Mouse (Mus musculus) lung, adult 2 months (tissue): ENCODE results near the gene Prdm16. TPM values are rescaled to one million over a fixed set of nuclear protein-coding genes. Genes with fewer than 3 reads are reported as not detected.

ENCODE experiments used
- DNase-seq: peaks from one replicate; pipeline ENCODE4 v3.0.0; 2022
- H3K4me1 ChIP-seq: fragments of 200-500 bp; 2 replicates; pipeline ENCODE4 v1.6.1; 2011; ENCODE audit warnings: low read length; ENCODE audit not compliant: control insufficient read depth, insufficient read depth
- H3K4me3 ChIP-seq: fragments of 200-500 bp; replicated peaks from 2 replicates; pipeline ENCODE3; 2011; ENCODE audit warnings: low read depth, mild to moderate bottlenecking, control low read depth, low read length; ENCODE audit errors: extremely low read depth
- CTCF ChIP-seq: fragments of 200-500 bp; IDR thresholded peaks from 2 replicates; pipeline ENCODE4 v1.5.1; 2011; ENCODE audit warnings: mild to moderate bottlenecking, low read length, control low read depth; ENCODE audit not compliant: insufficient read depth
- POLR2A ChIP-seq: fragments of 200-500 bp; IDR thresholded peaks from 2 replicates; pipeline ENCODE4 v1.6.1; 2011; ENCODE audit warnings: low read depth, mild to moderate bottlenecking, control low read depth, low read length, borderline replicate concordance; ENCODE audit errors: extremely low read depth
- WGBS: fragments of 180-500 bp; shearing (Covaris S2); methylation state at CpG from one replicate; pipeline ENCODE4 v1.1.7; 2018; 5-methylcytosine and 5-hydroxymethylcytosine counted together
- polyA plus RNA-seq: library from polyadenylated mRNA; depleted of rRNA; stranded (reverse); fragments of >200 nt; gene quantifications from 2 replicates; pipeline ENCODE4 v1.2.3, GENCODE M21; 2012

The Prdm16 gene
- polyA plus RNA-seq, 1 experiment = 18.3 TPM

DNA sequence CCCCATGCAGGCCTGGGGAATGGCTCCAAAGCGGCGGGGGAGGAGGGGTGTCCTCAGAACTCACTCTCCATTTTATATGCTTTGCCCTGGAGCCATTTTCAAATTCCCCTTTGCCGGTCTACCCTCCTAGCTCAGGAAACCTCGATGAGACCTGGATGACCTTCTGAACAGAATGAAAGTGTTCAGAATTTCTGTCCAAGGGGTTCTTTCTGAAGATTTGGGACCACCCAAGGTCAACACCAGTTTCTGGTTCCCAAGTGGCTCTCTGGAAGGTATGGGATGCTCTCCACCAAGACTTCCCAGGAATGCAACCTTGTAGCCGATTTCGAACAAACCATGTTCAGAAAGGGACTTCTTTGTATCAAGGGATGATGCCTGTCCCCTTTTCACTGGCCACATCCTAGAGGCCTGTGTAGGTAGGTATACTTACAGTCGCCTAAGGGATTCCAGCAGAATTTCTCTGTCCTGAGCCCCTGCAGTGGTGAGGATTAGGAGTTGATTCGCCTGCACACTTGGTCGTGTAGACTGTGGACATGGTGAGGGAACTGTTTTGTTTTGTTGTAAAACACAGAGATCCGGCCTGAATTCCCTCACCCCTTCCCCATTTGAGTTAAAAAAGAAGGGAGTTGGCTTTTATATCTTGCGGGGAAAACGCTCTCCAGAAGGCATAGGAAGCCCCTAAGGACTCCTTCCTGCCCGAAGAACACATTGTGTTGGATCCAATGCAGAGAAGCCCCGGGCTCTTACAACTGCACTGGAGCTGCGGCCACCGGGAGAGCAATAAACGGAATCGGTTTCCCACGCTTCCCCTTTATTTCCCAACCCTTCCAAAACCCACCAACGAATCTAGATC lies 4.0 kb upstream of the Prdm16 start:
- Histone ChIP-seq H3K4me1 (0 out of 2 replicates have a peak, but pooled peaks cover 2% of the 10 kb centered on the region), H3K4me3 (no peak overlapping the region)
- WGBS = 26% methylated on average over 20 of the region's 20 CpGs
- no peak for DNase-seq
- TF ChIP-seq CTCF (no peak), POLR2A (no peak)

DNA sequence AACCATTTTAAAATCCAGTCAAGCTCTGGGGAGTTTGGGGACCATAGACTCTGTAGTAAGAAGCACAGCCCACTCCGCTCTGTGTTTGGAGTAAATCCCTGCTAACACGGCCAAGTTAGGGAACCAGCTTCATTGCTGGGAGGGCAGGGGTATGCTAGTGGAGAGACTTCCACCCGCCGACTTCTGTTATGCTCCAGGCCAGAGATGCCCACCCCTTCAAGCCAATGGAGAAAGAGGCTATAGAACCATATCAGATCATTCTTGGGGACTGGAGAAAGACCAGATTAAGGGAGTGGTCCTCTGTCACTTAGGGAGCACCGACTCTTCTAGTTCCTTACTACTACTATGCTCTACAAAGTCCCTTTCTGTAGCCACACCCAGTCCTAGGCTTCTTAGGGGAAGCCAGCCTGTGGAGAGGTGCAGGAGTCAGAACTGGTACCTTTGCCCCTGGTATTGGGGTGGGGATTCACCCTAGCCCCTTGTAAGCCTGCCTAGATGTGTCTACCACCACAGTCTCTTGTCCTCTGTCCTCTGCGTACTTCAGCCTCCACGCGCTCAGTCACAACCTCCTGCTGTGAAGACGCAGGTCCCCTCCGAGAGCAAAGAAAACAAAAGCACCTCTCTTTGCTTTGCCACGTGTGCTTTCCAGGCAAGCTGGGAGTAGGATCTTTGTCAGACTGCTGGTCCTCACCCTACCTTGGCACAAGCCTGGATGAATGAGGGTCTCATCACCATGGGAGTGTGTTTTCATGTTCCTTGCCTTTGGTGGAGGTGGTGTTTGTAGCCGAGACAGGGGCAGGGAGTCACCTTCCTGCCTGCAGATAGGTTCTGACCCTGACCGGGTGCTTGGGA lies 3.1 kb upstream of the Prdm16 start:
- Histone ChIP-seq H3K4me1 (0 out of 2 replicates have a peak, but pooled peaks cover 2% of the 10 kb centered on the region), H3K4me3 (no peak overlapping the region)
- no peak for TF ChIP-seq CTCF
- 25% methylated on average over 13 of the region's 13 CpGs for WGBS
- no peak for DNase-seq

DNA sequence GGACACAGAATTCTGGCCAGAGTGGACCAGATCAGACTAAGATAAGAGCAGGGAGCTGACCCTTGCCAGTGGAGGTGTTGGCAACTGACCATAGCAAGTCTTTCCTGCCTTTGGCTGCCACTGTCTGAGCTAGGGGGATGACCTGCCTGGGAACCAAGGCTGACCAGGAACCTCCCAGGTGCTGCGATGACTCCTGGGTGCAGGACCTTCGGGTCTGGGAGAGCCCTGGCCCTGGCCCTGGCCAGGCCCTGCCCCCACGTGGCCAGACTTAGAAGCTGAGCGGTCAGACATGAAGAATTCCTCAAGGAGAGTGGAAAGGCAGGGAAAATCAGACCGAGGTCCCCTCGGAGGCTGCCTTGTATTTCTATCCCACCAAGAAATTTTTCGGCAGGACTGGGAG lies 2.5 kb upstream of the Prdm16 start:
- 6% methylated on average over 7 of the region's 7 CpGs for WGBS
- Histone ChIP-seq H3K4me1 (0 out of 2 replicates have a peak, but pooled peaks cover 2% of the 10 kb centered on the region), H3K4me3 (peak overlapping the region; percentile 14)
- no peak for TF ChIP-seq POLR2A
- peak; percentile 20; the same call in 1 of the 2 replicates for TF ChIP-seq CTCF
- peak; percentile 62 for DNase-seq

DNA sequence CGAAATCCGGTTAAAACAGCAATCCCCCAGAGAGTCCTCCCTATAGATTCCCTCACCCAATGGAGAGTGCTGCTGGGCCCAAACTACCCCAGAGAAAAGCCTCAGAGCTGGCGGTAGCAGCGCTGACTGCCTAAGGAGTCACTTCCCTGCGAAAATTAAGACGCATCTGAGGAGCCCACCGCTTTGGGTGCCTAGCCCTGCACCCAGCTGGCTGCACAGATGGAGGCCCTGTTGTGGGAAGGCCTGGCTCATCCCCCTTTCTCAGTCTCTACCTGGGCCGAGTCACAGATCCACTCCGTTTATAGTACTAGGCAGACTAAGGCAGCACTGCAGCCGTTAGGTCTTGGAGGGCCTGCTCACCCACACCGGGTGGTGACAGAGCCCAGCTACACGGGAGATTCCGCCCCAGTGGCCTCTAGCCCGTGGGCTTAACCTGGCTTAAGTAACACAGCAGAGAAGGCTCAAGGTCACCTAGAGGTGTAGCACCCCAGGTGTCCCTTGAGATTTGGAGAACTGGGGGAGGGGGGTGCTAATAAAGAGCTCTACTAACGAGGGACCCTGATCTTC lies 1.7 kb upstream of the Prdm16 start:
- Histone ChIP-seq H3K4me3 (peak overlapping the region; percentile 23), H3K4me1 (0 out of 2 replicates have a peak, but pooled peaks cover 2% of the 10 kb centered on the region)
- TF ChIP-seq POLR2A = no peak
- no peak for TF ChIP-seq CTCF
- DNase-seq = no peak
- WGBS = 14% methylated on average over 14 of the region's 15 CpGs

GRCm38 (mm10) chr4:154637468-154638319 lies 1.0 kb upstream of the Prdm16 start:
- DNase-seq = peak; percentile 51
- WGBS = 2% methylated on average over 65 of the region's 73 CpGs
- Histone ChIP-seq H3K4me1 (0 out of 2 replicates have a peak, but pooled peaks cover 2% of the 10 kb centered on the region), H3K4me3 (peak overlapping the region; percentile 56)
- TF ChIP-seq POLR2A (no peak), CTCF (no peak)

GRCm38 (mm10) chr4:154636053-154636433 lies 630 bp downstream of the Prdm16 start:
- peak overlapping the region; percentile 63 for H3K4me3 ChIP-seq
- WGBS = 0% methylated on average over 25 of the region's 30 CpGs
- 0 out of 2 replicates have a peak, but pooled peaks cover 2% of the 10 kb centered on the region for H3K4me1 ChIP-seq
- TF ChIP-seq POLR2A (no peak), CTCF (no peak)
- peak; percentile 59 for DNase-seq

- peak; percentile 69 for DNase-seq
- Histone ChIP-seq H3K4me1 (0 out of 2 replicates have a peak, but pooled peaks cover 2% of the 10 kb centered on the region), H3K4me3 (peak overlapping the region; percentile 63)
- 1% methylated on average over 94 of the region's 94 CpGs for WGBS
- TF ChIP-seq POLR2A (no peak), CTCF (no peak)
Measured at GRCm38 (mm10) chr4:154635241-154636052, 1.2 kb downstream of the Prdm16 start.
